Mouse (Mus musculus): ENCODE results near the gene Baz2b.

Baz2b gene

DNA sequence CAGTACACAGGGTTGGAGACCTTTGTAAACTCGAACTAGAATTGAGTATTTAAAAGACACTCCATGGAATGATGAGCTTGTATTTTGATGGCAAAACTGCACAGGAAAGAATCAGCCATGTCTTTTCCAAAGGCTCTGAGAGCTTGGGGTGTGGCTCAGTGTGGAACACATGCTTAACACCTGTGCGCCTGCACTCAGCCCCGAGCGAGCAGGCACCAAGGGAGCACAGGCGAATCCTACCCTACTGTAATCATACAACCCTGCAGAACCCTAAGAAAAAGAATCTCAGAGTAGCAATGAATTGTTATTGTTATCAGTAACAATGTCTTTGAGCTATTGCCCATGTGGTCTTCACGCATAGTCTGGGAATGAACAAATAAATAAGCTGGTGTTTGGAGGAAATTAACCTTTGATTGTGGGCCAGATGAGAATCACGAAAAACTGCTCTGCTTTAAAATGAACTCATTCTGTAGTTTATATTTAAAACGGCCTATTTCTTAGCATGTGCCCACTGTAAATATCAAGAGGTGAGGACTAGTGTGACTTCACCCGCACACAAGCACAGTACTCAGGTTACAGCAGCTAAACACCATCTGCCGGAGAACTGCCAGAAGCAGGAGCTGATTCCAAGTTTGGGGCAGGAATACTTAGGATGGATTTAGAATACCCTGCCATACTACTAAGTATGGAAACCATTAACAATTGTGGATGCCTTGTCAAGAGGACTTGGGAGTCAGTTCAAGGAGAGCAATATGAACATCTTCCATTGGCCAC is 77.2 kb downstream of the Baz2b start:
- DNase-seq (ENCODE audit: low spot score in 2 of 2): no peak

GRCm38 (mm10) chr2:60128631-60129030 is 81.0 kb downstream of the Baz2b start:
- DNase-seq (ENCODE audit: low spot score in 2 of 2): no peak

DNA sequence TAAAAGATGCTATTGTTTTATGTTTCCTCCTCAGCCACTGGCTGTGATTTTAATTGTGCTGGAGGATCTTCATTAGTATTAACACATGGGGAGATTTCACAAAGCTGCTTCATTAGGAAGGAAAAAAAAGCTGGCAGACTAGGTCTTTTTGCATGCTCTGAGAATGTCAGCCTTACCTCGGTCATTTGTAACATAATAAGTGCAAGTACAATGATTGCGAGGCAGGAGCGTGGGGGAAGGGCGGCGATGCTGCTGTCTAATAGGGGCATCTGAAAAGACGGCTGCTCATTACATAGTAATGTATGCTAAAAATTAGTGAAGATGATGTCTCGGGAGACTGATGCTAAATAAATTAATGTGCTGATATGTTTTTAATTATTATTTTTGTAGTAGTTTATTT is 82.8 kb downstream of the Baz2b start:
- no peak for DNase-seq (ENCODE audit: low spot score in 2 of 2)

DNA sequence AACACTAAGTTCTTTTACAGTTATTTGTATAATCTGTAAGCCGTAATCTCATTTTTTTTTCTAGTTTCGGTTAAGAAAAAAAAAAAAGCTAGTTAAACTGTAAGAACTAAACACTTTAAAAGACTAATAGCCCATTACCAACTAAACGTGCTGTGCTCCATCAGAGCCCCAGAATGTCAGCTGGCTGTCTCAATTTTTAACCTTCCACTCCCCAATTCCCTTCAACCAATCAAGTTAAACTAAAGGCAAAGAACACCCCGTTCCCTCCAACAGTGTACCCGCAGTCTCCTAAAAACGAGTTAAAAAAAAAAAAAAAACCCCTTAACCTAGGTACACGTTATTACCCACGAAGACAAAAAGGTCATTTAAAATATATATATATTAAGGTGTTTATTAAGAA is 83.3 kb downstream of the Baz2b start:
- DNase-seq (ENCODE audit: low spot score in 2 of 2): no peak

DNA sequence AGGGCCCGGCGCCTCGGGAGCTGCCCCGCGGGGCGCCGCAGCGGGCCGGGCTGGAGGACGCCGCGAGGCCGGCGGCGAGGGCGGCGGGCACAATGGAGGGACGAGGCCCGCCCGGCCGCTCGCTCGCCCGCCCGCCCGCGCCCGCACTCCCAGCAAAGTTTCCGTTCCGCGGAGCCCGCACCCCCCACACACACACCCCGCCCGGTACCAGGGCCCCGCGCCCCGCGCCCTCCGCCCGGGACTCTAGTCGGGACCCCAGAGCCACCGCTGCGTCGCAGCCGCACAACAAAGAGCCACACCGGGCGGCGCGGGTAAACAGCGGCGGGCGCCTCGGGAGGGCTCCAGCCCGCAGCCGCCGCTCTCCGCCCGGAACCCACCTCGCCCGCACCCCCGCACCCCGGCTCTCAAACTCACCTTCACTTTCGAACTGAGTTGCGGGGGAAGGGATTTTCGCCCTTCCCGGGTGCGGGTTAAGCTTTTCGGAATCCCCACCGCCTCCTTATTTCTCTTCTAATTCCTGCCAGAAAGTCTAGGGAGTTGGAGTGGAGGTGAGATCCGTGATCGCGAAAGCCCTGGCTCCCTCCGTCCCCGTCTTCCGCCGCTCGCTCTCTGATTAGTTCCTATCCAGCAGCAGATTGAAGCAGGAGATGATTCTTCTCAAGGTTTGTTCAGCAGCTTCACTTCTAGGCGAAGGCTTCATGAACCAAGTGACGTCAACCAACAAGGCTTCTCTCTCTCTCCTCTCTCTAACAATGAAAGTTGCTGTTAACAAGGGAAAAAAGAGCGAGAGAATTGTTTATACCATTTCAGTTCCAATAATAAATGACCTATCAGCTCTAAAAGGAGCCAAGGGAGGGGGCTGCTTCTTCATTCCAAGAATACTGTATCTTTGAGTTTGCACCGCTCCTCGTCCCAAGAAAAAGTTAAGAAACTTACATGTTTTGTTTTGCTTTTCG is 84.3 kb downstream of the Baz2b start:
- peak; percentile 46 to 62 for DNase-seq (ENCODE audit: low spot score in 2 of 2)

- DNase-seq (ENCODE audit: low spot score in 2 of 2): peak; percentile 33 to 51
Observed at GRCm38 (mm10) chr2:60124648-60125048, 85.0 kb downstream of the Baz2b start.

GRCm38 (mm10) chr2:60123911-60124647 is 85.6 kb downstream of the Baz2b start:
- no peak for DNase-seq (ENCODE audit: low spot score in 2 of 2)

DNA sequence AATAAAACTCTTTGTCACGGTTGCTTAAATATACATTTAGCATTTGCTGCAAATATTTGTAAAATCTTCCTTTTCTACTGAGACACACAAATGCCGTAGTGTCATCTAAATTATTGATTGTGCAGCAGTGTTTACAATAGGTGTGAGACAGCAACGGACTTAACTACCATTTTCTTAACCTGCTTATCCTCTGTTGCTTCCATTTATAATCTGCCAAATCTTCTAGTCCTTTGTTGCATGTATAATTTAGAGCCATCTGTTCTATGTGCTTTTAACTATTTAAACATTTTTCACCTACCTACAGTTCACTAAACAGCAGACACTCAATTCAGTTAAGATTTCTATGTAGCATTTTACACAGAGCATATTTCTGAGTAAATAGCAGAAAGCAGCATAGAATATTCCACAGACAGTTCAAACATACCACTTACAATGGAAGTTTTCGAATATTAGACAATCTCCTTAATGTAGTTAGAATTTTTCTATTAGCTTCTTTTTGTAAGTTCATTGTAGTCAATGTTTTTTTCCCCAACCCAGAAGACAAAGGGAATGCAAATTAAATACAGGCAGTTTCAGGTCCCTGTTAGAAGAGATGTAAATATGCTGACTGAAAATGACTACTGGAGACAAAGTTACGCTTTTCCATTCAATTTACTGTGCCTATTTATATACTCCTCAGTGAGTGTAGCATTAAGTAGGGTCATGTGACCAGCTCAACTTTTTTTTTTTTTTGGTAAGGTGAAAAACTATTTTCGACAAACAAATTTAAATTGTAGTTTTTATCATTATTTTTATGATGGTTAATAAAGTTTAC is 86.4 kb downstream of the Baz2b start:
- no peak for DNase-seq (ENCODE audit: low spot score in 2 of 2)

GRCm38 (mm10) chr2:60122188-60122587 is 87.5 kb downstream of the Baz2b start:
- no peak for DNase-seq (ENCODE audit: low spot score in 2 of 2)

- DNase-seq (ENCODE audit: low spot score in 2 of 2): no peak
Observed at GRCm38 (mm10) chr2:60120681-60121080, 89.0 kb downstream of the Baz2b start.

DNA sequence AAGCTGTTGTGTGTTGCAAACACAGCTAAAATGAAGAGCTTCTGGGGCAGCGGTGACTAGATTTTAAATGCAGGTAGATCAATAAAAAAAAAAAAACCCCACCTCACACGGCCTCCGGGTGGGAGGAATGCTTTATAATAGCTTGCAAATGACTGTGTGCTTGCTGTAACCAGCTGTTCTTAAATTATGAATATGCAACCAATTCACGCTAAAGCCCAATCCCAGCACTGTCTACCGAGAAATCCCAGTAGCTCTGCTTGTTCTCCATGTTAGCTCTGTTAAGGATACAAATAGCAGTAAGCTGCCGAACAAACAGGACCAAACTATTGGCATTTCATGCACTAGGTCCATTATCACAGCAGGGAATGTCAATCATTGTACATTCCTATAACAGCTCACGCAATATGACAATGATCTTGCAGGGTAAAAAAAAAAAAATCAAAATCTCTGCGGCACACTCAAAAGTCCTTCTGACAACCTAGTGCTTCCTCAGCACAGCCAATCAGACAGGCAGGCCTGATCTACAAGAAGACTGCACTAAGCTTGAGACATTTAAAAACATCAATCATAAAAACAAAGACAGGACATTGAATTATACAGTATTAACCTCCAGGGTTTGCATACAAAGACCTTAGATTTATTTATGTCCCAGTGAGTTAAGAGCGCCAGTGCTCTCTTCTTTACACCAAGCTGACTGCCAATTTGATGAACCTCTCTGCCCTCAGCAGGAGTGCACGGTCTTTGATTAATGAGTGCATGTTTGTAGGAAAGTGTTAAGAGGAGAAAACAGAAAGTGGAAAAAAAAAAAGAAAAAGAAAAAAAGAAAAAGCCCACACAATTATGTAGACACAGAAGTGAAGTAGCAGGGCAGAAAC is 90.7 kb downstream of the Baz2b start:
- DNase-seq (ENCODE audit: low spot score in 2 of 2): no peak

DNA sequence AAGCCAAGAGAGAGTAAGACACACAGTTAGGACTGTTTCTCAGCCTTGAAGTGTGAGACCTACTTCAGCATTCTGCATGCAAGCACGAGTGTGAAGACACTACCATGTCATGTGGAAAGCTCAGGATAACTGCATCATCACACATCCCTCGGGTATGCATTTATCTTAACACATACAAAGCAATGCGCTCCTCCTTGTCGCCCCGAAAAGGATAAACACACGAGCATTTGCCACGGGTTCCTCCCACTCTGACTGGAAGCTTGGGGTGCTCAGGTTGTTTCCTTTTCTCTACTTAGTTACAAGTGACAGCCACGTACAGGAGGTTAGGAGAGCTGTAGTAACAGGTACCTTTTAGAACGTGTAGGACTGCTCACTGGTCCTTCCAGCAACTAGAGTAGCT is 91.8 kb downstream of the Baz2b start:
- DNase-seq (ENCODE audit: low spot score in 2 of 2): no peak

DNA sequence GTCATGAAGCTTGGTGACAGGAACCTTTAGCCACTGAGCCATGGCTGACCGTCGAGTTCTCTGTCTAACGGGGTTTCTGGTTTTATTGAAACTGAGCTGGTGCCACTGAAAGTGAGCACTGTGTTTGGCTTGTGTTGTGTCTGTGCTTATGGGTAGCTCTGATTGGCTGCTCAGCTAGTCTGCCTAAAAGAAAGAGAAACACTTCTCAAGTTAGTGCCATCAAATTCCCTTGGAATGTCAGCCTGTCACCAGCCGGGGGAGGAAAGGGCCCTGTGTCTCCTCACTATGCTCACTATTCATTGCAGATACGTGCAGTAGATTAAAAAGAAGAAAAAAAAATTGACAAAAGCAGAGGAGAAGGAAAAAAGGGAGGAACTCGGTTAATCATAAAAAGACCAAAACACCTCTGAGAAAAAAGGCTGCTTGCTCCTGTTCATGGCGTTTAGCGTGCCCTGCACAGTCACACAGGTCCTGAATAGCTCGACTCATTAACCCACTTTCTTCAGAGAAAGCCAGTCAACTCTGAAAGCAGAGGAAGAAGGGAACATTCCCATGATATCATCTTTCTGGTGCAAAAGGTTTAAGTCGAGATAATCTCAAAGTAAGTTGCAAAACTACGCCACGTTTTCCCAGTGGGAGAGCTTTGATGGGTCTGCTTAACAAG is 93.6 kb downstream of the Baz2b start:
- no peak for DNase-seq (ENCODE audit: low spot score in 2 of 2)

GRCm38 (mm10) chr2:60114901-60115300 is 94.7 kb downstream of the Baz2b start:
- no peak for DNase-seq (ENCODE audit: low spot score in 2 of 2)

GRCm38 (mm10) chr2:60113661-60114560 is 95.7 kb downstream of the Baz2b start:
- DNase-seq (ENCODE audit: low spot score in 2 of 2): no peak

GRCm38 (mm10) chr2:60112116-60112515 is 97.5 kb downstream of the Baz2b start:
- DNase-seq (ENCODE audit: low spot score in 2 of 2): no peak

DNA sequence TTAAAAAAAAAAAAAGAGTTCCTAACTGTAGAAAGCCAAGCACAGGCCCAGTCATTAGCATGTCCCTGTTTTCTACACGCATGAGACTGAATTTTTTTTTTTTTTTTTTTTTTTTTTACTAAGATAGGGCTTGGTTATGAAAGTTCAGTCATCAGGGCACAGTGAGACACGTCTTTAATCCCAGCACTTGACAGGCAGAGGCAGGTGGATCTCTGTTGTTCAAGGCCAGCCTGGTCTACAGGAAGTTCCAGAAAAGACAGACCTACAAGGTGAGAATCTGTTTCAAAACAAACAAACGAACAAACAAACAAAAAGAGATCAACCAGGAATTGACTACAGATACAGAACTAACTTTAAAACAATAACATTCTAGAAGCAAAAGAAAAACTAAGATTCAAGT is 100.6 kb downstream of the Baz2b start:
- no peak for DNase-seq (ENCODE audit: low spot score in 2 of 2)

- no peak for DNase-seq (ENCODE audit: low spot score in 2 of 2)
Observed at GRCm38 (mm10) chr2:60096625-60097024, 113.0 kb downstream of the Baz2b start.

GRCm38 (mm10) chr2:60090280-60090679 is 119.4 kb downstream of the Baz2b start:
- no peak for DNase-seq (ENCODE audit: low spot score in 2 of 2)

Measured in thymus, postnatal 10 days (tissue).